Mouse (Mus musculus): ENCODE data around the gene Bend5. TPM values are rescaled to one million over a fixed set of nuclear protein-coding genes. Genes with fewer than 3 reads are reported as not detected.

Bend5 gene
- polyA plus RNA-seq, 1 experiment = 24.3 TPM

DNA sequence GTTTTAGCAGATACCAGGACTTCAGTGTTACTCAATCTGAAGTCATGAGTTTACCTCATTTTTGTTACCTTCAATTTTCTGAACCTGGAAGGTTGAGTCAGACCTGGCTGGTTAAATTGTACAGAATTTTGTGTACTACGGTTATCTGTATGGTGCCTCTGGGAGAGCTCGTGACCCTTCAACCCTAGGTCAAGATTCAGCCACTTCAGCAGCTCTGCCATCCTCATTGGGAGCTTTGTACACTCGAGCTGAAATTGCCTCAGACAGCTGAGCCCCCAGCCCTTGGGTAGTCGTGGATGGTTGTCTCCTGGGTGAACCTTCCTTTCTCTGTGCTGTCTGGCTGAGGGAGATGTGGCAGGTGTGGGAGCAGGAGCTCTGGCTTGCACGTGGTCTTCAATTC lies 17.2 kb downstream of the Bend5 start:
- 52% methylated on average over 5 of the region's 5 CpGs for WGBS
- H3K4me3 ChIP-seq (ENCODE audit: insufficient read depth, low read depth, low read length) = no peak overlapping the region

DNA sequence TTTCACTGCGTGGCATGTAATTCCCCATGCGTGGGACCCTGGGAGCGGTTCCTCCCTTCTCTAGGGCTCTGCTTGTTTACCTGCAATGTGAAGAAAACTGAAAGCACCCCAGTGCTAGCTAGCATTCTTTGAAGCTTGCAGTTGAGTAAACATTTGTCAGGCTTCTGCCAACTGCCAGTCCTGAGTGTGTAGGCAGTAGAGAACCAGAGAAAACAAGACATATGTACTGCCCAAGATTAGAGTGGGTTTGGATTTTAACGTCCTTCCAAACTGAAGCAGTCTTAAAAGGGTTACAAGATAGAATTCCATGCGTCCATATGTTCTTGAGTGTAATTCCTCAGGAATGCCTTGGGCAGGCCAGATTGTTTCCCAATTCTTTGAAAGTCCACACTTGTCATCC lies 17.6 kb downstream of the Bend5 start:
- Histone ChIP-seq H3K27ac (ENCODE audit: insufficient read depth, low read depth, low read length) (no peak overlapping the region), H3K27me3 (replicated peaks; ENCODE audit: control insufficient read depth, insufficient read depth, low read length) (no peaks in the 10 kb centered on the region), H3K36me3 (ENCODE audit: control insufficient read depth, insufficient read depth, low read length) (peaks cover 3% of the 10 kb centered on the region), H3K4me1 (ENCODE audit: control insufficient read depth, insufficient read depth, low read length) (no peaks in the 10 kb centered on the region), H3K4me3 (ENCODE audit: insufficient read depth, low read depth, low read length) (no peak overlapping the region)
- DNase-seq = no peak
- no peak for TF ChIP-seq CTCF (conservative IDR thresholded peaks at IDR 0.05; ENCODE audit: insufficient read depth, insufficient read length, low read depth, low read length)
- TF ChIP-seq POLR2A (IDR thresholded peaks at IDR 0.05; ENCODE audit: low read depth, low read length) = no peak
- WGBS = 80% methylated on average over 5 of the region's 5 CpGs

More for the DNA sequence above, 17.2 kb downstream of the Bend5 start:
- DNase-seq = no peak
- Histone ChIP-seq H3K36me3 (ENCODE audit: control insufficient read depth, insufficient read depth, low read length) (peaks cover 3% of the 10 kb centered on the region), H3K4me1 (ENCODE audit: control insufficient read depth, insufficient read depth, low read length) (no peaks in the 10 kb centered on the region), H3K27ac (ENCODE audit: insufficient read depth, low read depth, low read length) (no peak overlapping the region), H3K27me3 (replicated peaks; ENCODE audit: control insufficient read depth, insufficient read depth, low read length) (no peaks in the 10 kb centered on the region)
- TF ChIP-seq CTCF (conservative IDR thresholded peaks at IDR 0.05; ENCODE audit: insufficient read depth, insufficient read length, low read depth, low read length) (no peak), POLR2A (IDR thresholded peaks at IDR 0.05; ENCODE audit: low read depth, low read length) (no peak)

DNA sequence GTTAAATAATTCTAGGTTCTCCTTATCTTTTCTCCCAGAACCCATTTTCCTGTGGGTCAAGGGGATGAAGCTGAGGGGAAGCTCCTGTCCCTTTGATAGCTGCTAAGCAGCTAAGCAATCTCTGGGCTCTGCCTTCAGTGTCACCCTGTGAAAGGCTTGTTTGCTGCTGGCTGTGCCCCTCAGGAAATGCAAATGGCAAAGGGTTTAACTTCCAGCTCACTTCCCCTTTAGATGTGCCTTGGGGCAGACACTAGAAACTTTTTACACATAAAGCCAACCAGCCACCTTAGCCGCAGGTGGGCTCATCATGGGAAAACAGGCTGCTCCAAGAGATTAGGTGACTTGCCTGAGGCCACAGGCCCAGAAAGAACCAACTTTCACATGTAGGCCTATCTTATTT lies 26.9 kb downstream of the Bend5 start:
- DNase-seq = no peak
- no peaks in the 10 kb centered on the region for H3K4me1 ChIP-seq (ENCODE audit: control insufficient read depth, insufficient read depth, low read length)
- 94% methylated on average over 1 of the region's 1 CpGs for WGBS
- no peak overlapping the region for H3K4me3 ChIP-seq (ENCODE audit: insufficient read depth, low read depth, low read length)
- TF ChIP-seq CTCF (conservative IDR thresholded peaks at IDR 0.05; ENCODE audit: insufficient read depth, insufficient read length, low read depth, low read length) (no peak), POLR2A (IDR thresholded peaks at IDR 0.05; ENCODE audit: low read depth, low read length) (no peak)
- H3K36me3 ChIP-seq (ENCODE audit: control insufficient read depth, insufficient read depth, low read length) = no peaks in the 10 kb centered on the region; the same call in 1 of the 2 replicates
- no peaks in the 10 kb centered on the region for H3K27me3 ChIP-seq (replicated peaks; ENCODE audit: control insufficient read depth, insufficient read depth, low read length)
- H3K27ac ChIP-seq (ENCODE audit: insufficient read depth, low read depth, low read length) = no peak overlapping the region

DNA sequence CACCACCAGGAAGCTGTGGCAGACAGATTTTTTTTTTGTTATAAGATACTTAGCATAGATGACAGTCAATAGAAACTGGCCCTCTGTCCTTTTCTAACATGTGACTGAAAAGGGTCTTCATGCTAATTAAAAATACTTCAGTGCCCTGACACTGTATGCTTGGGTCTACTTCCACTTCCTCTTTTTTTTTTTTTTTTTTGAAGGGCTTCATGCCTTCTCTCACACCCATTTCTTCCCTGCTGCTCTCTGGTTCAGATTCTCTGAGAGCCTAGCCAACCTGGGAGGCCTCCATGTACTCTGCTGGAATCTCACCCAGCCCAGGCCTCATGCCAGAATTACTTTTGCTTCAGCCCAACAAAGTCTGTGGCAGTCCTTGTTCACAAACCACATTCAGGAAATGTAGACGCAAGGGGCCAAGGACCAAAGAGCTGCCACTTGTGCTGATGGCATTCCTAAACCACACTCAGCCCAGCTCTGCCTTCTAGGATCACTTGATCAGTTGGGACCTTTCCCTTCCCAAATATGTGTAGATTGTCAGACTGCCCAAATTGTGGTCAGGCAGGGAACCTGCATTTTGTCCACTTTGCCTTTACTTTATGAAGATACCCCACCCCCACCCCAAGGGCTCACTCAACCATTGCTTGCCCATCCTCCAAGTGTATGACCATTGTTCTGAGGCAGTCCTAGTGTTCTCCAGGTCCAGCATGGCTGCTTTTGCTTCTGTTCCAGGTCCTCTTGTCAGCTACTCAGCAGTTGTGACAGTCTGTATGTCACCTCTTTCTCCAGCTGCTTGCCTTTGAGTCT lies 27.8 kb downstream of the Bend5 start:
- WGBS = 31% methylated on average over 1 of the region's 1 CpGs
- TF ChIP-seq POLR2A (IDR thresholded peaks at IDR 0.05; ENCODE audit: low read depth, low read length) (no peak), CTCF (conservative IDR thresholded peaks at IDR 0.05; ENCODE audit: insufficient read depth, insufficient read length, low read depth, low read length) (no peak)
- no peaks in the 10 kb centered on the region; the same call in 1 of the 2 replicates for H3K36me3 ChIP-seq (ENCODE audit: control insufficient read depth, insufficient read depth, low read length)
- DNase-seq = peak; percentile 54
- H3K27ac ChIP-seq (ENCODE audit: insufficient read depth, low read depth, low read length) = no peak overlapping the region
- H3K4me1 ChIP-seq (ENCODE audit: control insufficient read depth, insufficient read depth, low read length) = no peaks in the 10 kb centered on the region
- H3K27me3 ChIP-seq (replicated peaks; ENCODE audit: control insufficient read depth, insufficient read depth, low read length) = no peaks in the 10 kb centered on the region
- no peak overlapping the region for H3K4me3 ChIP-seq (ENCODE audit: insufficient read depth, low read depth, low read length)

DNA sequence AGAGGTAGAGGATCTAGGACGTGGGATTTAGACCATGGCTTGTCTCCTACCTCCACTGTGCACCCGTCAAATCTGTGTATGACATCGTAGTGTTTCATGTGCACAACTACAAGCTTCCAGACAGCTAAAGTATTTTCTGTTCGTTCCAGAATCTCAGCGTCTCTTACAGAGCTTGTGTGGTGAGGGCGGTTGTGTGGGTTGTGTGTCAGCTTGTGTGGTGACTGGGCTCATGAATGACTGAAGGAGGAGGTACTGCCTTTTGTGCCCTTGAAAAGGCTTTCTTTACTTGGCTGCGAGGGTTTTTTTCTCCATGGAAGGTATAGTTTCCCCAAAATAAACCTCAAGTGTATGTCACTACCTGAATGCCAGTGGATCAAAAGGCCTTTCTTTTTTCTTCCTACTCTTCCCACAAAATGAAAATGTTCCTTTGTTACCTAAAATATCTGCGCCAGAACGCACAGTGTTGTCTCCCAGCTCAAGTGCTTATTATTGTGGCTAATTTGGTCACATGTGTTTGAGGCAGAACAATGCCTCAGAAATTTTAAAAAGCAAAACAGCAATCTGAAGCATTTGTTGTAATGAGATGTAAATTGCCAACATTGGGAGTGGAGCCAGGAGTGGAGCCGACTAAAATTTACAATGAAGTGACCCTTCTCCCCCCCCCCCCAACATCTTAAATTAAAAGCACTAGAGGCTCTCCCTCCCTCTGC lies 29.3 kb downstream of the Bend5 start:
- Histone ChIP-seq H3K4me3 (ENCODE audit: insufficient read depth, low read depth, low read length) (no peak overlapping the region), H3K36me3 (ENCODE audit: control insufficient read depth, insufficient read depth, low read length) (no peaks in the 10 kb centered on the region; the same call in 1 of the 2 replicates), H3K27me3 (replicated peaks; ENCODE audit: control insufficient read depth, insufficient read depth, low read length) (no peaks in the 10 kb centered on the region), H3K27ac (ENCODE audit: insufficient read depth, low read depth, low read length) (no peak overlapping the region), H3K4me1 (ENCODE audit: control insufficient read depth, insufficient read depth, low read length) (no peaks in the 10 kb centered on the region)
- 76% methylated on average over 10 of the region's 10 CpGs for WGBS
- DNase-seq = no peak
- TF ChIP-seq CTCF (conservative IDR thresholded peaks at IDR 0.05; ENCODE audit: insufficient read depth, insufficient read length, low read depth, low read length) = no peak
- TF ChIP-seq POLR2A (IDR thresholded peaks at IDR 0.05; ENCODE audit: low read depth, low read length) = no peak

DNA sequence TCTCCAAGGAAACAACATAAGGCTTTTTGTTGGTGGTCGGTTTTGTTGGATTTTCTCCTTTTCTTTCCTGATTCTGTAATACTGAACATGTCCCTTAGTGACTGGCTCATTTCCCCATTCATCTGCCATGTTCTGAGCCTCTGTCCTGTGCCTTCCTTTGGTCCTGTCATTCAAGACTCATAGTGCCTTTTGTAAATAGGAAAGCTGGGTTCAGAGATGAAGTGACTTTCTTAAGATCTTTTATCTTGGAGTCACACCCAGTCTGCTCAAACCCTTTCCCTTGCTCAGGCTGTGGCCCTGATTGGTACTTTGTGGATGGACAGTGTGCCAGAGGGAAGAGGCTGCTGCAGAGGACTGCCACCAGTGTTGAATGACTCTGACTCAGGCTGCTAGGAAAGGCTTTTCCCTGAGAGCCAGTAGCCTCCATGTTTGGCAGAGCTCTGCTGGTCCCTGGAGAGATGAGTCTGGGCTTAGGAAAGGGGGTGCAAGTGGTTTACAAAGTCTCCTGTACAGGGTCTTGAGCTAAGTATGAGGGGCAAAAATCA lies 29.9 kb downstream of the Bend5 start:
- Histone ChIP-seq H3K4me3 (ENCODE audit: insufficient read depth, low read depth, low read length) (no peak overlapping the region), H3K36me3 (ENCODE audit: control insufficient read depth, insufficient read depth, low read length) (no peaks in the 10 kb centered on the region; the same call in 1 of the 2 replicates), H3K27me3 (replicated peaks; ENCODE audit: control insufficient read depth, insufficient read depth, low read length) (no peaks in the 10 kb centered on the region), H3K4me1 (ENCODE audit: control insufficient read depth, insufficient read depth, low read length) (no peaks in the 10 kb centered on the region), H3K27ac (ENCODE audit: insufficient read depth, low read depth, low read length) (no peak overlapping the region)
- no peak for DNase-seq
- 46% methylated on average over 1 of the region's 1 CpGs for WGBS
- TF ChIP-seq CTCF (conservative IDR thresholded peaks at IDR 0.05; ENCODE audit: insufficient read depth, insufficient read length, low read depth, low read length) = no peak
- no peak for TF ChIP-seq POLR2A (IDR thresholded peaks at IDR 0.05; ENCODE audit: low read depth, low read length)

DNA sequence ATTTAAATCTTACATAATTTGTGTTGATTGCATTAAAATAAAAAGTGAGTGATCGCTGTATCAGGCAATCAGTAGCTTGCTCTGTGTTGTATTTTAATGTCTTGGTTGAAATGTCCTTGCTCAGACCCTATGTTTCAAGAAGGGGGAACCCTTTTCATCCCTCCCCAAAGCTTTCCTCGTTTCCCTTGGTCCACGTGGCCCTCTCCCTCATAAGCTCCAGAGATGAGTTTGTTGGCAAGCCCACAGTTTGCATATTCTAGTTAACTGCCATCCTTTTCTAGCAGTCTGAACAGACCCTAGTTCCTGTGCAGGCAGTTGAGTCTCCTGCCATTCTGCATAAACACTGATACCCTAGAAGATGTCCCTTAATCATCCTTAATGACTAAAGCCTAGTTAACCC lies 33.1 kb downstream of the Bend5 start:
- Histone ChIP-seq H3K4me3 (ENCODE audit: insufficient read depth, low read depth, low read length) (no peak overlapping the region), H3K27me3 (replicated peaks; ENCODE audit: control insufficient read depth, insufficient read depth, low read length) (no peaks in the 10 kb centered on the region), H3K27ac (ENCODE audit: insufficient read depth, low read depth, low read length) (no peak overlapping the region), H3K4me1 (ENCODE audit: control insufficient read depth, insufficient read depth, low read length) (no peaks in the 10 kb centered on the region), H3K36me3 (ENCODE audit: control insufficient read depth, insufficient read depth, low read length) (no peaks in the 10 kb centered on the region)
- 81% methylated on average over 3 of the region's 3 CpGs for WGBS
- no peak for TF ChIP-seq POLR2A (IDR thresholded peaks at IDR 0.05; ENCODE audit: low read depth, low read length)
- TF ChIP-seq CTCF (conservative IDR thresholded peaks at IDR 0.05; ENCODE audit: insufficient read depth, insufficient read length, low read depth, low read length) = no peak
- DNase-seq = no peak
